Mouse (Mus musculus) stomach, postnatal 0 days (tissue): Measurements from ENCODE around the gene AY074887. TPM values are rescaled to one million over a fixed set of nuclear protein-coding genes. Genes with fewer than 3 reads are reported as not detected.

Source experiments
- ATAC-seq: fragments of 200-750 bp; cut with Nextera tagmentation; 2 replicates; pipeline ENCODE4 v1.8.0; 2017; ENCODE audit not compliant: low FRiP score, low TSS enrichment
- DNase-seq: peaks from one replicate; pipeline ENCODE4 v3.0.0-alpha.2; 2016; ENCODE audit warnings: low spot score
- H3K27ac ChIP-seq: fragments of 300-500 bp; sonication (generic); replicated peaks from 2 replicates; pipeline ENCODE4 v1.5.1; 2014; ENCODE audit warnings: mild to moderate bottlenecking, control low read depth
- H3K27me3 ChIP-seq: fragments of 300-500 bp; sonication (generic); 2 replicates; pipeline ENCODE4 v1.6.1; 2014; ENCODE audit warnings: low read length; ENCODE audit not compliant: control insufficient read depth, insufficient read depth
- H3K36me3 ChIP-seq: fragments of 300-500 bp; sonication (generic); 2 replicates; pipeline ENCODE4 v1.6.1; 2014; ENCODE audit warnings: low read length, mixed read lengths; ENCODE audit not compliant: control insufficient read depth, insufficient read depth
- H3K4me1 ChIP-seq: fragments of 300-500 bp; sonication (generic); replicated peaks from 2 replicates; pipeline ENCODE4 v1.6.1; 2014; ENCODE audit warnings: antibody characterized with exemption; ENCODE audit not compliant: control insufficient read depth, insufficient read depth
- H3K4me2 ChIP-seq: fragments of 300-500 bp; sonication (generic); replicated peaks from 2 replicates; pipeline ENCODE4 v1.6.1; 2014; ENCODE audit warnings: low read depth, mild to moderate bottlenecking, control low read depth, moderate library complexity
- H3K4me3 ChIP-seq: fragments of 300-500 bp; sonication (generic); 2 replicates; pipeline ENCODE4 v1.5.1; 2014; ENCODE audit warnings: low read depth, low read length, control low read depth
- H3K9ac ChIP-seq: fragments of 300-500 bp; sonication (generic); 2 replicates; pipeline ENCODE4 v1.6.1; 2014; ENCODE audit warnings: mild to moderate bottlenecking, low read length, control low read depth, mixed read lengths
- H3K9me3 ChIP-seq: fragments of 300-500 bp; sonication (generic); 2 replicates; pipeline ENCODE4 v1.6.1; 2016; ENCODE audit warnings: low read length; ENCODE audit not compliant: control insufficient read depth
- CTCF ChIP-seq: IDR thresholded peaks from 2 replicates; pipeline ENCODE4 v1.5.1; 2016; ENCODE audit warnings: antibody characterized with exemption, low read depth, mild to moderate bottlenecking, moderate library complexity
- EP300 ChIP-seq: optimal IDR thresholded peaks from 2 replicates; pipeline ENCODE3; 2016; ENCODE audit warnings: antibody characterized with exemption
- WGBS: fragments of 180-500 bp; shearing (Covaris S2); extraction: QIAGEN DNeasy Blood & Tissue Kit; methylation state at CpG from one replicate; pipeline ENCODE4 v1.1.7; 2014; 5-methylcytosine and 5-hydroxymethylcytosine counted together
- polyA plus RNA-seq: library from polyadenylated mRNA; unstranded; fragments of >200 nt; fragmentation: Nextera tagmentation; extraction: Ambion mirVana; gene quantifications from 2 replicates; pipeline ENCODE4 v1.2.1, GENCODE M21; 2015

AY074887 gene
- polyA plus RNA-seq, 1 experiment from 2014 or later, result 0.25 TPM

DNA sequence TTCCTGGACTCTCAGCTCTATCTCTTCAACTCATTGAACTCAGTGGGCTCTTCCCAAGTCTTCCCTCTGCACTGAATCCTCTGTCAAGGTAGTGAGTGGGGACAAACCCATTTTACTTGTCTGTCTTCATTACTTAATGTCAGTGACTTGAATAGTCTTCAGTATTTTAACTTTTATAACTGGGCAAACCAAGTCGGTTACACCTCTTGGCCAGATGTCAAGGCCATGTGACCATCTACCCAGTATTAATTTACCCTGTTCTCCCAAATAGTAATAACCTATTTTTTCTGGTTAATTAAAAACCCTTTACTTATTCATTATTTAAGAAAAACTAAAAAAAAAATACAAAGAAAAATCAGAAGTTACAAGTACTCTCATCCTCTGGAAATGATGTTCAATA is 20.1 kb downstream of the AY074887 start:
- Histone ChIP-seq H3K9me3 (no peaks in the 10 kb centered on the region), H3K4me2 (no peak overlapping the region), H3K9ac (no peak overlapping the region), H3K4me1 (no peaks in the 10 kb centered on the region), H3K36me3 (no peaks in the 10 kb centered on the region), H3K27ac (no peak overlapping the region), H3K4me3 (no peak overlapping the region), H3K27me3 (no peaks in the 10 kb centered on the region)
- ATAC-seq (no peak), DNase-seq (no peak)
- no peak for TF ChIP-seq EP300
- no peak for TF ChIP-seq CTCF
- WGBS, result 90% methylated on average over 1 of the region's 1 CpGs

DNA sequence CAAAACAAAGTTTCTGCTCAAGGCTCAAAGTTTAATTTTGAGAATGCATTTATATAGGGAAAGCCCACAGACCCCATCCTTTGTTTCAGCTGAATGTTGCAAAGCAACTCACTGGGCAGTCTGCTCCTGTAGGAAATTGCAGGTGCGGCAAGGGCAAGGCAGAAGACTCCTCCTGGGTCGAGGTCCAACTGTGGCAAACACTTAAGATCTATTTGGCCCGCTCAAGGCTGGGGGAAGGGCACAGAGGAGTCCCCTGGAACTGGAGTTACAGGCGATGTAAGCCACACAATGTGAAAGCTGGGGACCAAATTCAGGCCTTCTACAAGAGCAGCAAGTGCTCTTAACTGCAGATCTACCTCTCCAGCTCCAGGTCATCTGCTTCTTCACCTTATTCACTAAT is 30.9 kb downstream of the AY074887 start:
- no peaks in the 10 kb centered on the region for H3K4me1 ChIP-seq
- no peak overlapping the region for H3K4me2 ChIP-seq
- no peak for TF ChIP-seq CTCF
- TF ChIP-seq EP300, result no peak
- no peaks in the 10 kb centered on the region for H3K27me3 ChIP-seq
- no peak overlapping the region for H3K27ac ChIP-seq
- no peak for ATAC-seq
- H3K4me3 ChIP-seq, result no peak overlapping the region
- H3K36me3 ChIP-seq, result no peaks in the 10 kb centered on the region
- H3K9me3 ChIP-seq, result no peaks in the 10 kb centered on the region
- no peak for DNase-seq
- H3K9ac ChIP-seq, result no peak overlapping the region
- WGBS, result 59% methylated on average over 4 of the region's 4 CpGs

GRCm38 (mm10) chr9:54918781-54919180 is 32.0 kb downstream of the AY074887 start:
- 65% methylated on average over 5 of the region's 5 CpGs for WGBS
- Histone ChIP-seq H3K36me3 (no peaks in the 10 kb centered on the region), H3K27me3 (no peaks in the 10 kb centered on the region), H3K4me2 (no peak overlapping the region), H3K9me3 (no peaks in the 10 kb centered on the region), H3K4me1 (no peaks in the 10 kb centered on the region), H3K4me3 (no peak overlapping the region), H3K27ac (no peak overlapping the region), H3K9ac (no peak overlapping the region)
- ATAC-seq (no peak), DNase-seq (no peak)
- TF ChIP-seq EP300 (no peak), CTCF (no peak)

- H3K27me3 ChIP-seq, result no peaks in the 10 kb centered on the region
- ATAC-seq (no peak), DNase-seq (no peak)
- H3K9me3 ChIP-seq, result no peaks in the 10 kb centered on the region
- WGBS, result 61% methylated on average over 2 of the region's 2 CpGs
- no peak overlapping the region for H3K9ac ChIP-seq
- no peaks in the 10 kb centered on the region for H3K4me1 ChIP-seq
- no peaks in the 10 kb centered on the region for H3K36me3 ChIP-seq
- no peak overlapping the region for H3K4me2 ChIP-seq
- no peak for TF ChIP-seq CTCF
- no peak for TF ChIP-seq EP300
- H3K27ac ChIP-seq, result no peak overlapping the region
- H3K4me3 ChIP-seq, result peak overlapping the region; percentile 56; the same call in 1 of the 2 replicates
Observed at GRCm38 (mm10) chr9:54918191-54918590, 32.6 kb downstream of the AY074887 start.

- WGBS, result under 1% methylated on average over 34 of the region's 34 CpGs
Observed at GRCm38 (mm10) chr9:54917010-54917677, 33.7 kb downstream of the AY074887 start, which contains the start of gene Hykk. TSS of gene Hykk (plus strand) at chr9:54917283.

GRCm38 (mm10) chr9:54916401-54916800 is 34.4 kb downstream of the AY074887 start:
- peak overlapping the region; percentile 56; the same call in 1 of the 2 replicates for H3K4me3 ChIP-seq
- no peaks in the 10 kb centered on the region for H3K9me3 ChIP-seq
- no peaks in the 10 kb centered on the region for H3K36me3 ChIP-seq
- TF ChIP-seq CTCF (no peak), EP300 (no peak)
- peak overlapping the region; percentile 75 for H3K4me2 ChIP-seq
- no peak overlapping the region for H3K27ac ChIP-seq
- 67% methylated on average over 8 of the region's 8 CpGs for WGBS
- H3K9ac ChIP-seq, result no peak overlapping the region
- ATAC-seq (no peak; the same call in 1 of the 2 replicates), DNase-seq (no peak)
- H3K27me3 ChIP-seq, result no peaks in the 10 kb centered on the region
- H3K4me1 ChIP-seq, result no peaks in the 10 kb centered on the region

More at GRCm38 (mm10) chr9:54917010-54917677, 33.7 kb downstream of the AY074887 start, which contains the start of gene Hykk:
- DNase-seq (peak; percentile 89), ATAC-seq (peak; percentile 99)
- Histone ChIP-seq H3K9ac (peak within 1 kb of the TSS; percentile 74), H3K27ac (peak within 1 kb of the TSS; percentile 49; the same call in 1 of the 2 replicates), H3K4me2 (peak within 1 kb of the TSS; percentile 75), H3K9me3 (no peaks in the 10 kb centered on the region), H3K27me3 (no peaks in the 10 kb centered on the region), H3K36me3 (no peaks in the 10 kb centered on the region), H3K4me1 (no peaks in the 10 kb centered on the region), H3K4me3 (peak within 1 kb of the TSS; percentile 56)
- TF ChIP-seq CTCF (no peak), EP300 (no peak)
